Mouse (Mus musculus) layer of hippocampus, postnatal 10 days (tissue): ENCODE measurements at regions not wholly inside any gene's neighbourhood (a gene's known extent, or its start where the extent isn't known, plus 50 kb on each side); places are given as distances from the start of the nearest gene placed in this dataset.

ENCODE experiments used
- DNase-seq, 2 experiments: peaks; one replicate each; pipeline ENCODE4 v3.0.0; 2021; ENCODE audit warnings: low spot score in 2 of 2

DNA sequence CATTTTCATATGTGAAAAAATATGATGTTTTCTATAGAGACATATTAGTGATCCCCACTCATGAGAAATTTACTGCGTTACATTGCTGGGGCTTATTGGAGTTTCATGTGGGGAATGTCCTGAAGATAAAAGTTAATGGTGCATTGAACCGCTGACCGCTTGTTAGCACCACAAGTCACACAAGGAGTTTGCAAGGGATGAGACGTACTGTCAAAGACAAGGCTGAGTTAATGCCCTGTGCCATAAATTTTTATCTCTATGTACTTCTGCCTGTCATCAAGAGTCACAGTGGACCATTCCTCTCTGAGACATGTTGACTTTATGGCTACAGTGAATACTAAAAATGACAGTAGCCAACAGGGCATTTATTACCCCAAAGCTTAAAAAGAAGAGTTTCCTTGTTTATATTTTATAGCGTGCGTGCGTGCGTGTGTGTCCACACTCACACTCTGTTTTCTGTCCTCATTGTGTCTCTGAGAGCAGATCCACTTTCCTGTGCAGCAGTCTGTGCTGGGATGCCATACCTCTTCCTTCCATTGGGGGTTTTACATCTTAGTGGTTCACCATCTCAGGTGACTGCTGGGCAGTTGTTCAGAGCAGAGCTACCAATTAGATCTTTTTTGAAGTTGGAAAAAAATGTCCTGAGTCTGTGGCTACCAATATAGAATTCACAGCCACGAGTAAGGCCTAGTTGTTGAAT is 451.4 kb downstream of the 1700129C05Rik start:
- DNase-seq, result no peak

GRCm38 (mm10) chr14:58687814-58688213 is 454.9 kb downstream of the 1700129C05Rik start:
- no peak for DNase-seq

DNA sequence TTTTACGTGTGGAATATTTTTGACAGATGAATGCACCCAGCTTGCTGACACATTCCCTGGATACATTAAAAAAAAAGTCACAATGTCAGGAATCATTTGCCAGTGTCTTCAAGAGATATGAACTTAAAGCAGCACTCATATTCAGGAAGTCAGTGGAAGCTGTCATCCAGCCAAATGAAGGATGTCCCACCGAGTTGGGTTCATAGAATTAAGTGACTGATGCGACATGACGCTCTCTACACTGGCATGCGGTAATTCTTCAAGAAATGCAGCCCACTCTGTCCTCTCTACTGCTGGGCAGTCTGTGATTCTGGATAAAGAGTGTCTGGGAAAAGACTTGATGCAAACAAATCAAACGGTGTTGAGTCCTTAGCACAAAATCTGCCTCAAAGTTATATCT is 463.9 kb downstream of the 1700129C05Rik start:
- no peak for DNase-seq

DNA sequence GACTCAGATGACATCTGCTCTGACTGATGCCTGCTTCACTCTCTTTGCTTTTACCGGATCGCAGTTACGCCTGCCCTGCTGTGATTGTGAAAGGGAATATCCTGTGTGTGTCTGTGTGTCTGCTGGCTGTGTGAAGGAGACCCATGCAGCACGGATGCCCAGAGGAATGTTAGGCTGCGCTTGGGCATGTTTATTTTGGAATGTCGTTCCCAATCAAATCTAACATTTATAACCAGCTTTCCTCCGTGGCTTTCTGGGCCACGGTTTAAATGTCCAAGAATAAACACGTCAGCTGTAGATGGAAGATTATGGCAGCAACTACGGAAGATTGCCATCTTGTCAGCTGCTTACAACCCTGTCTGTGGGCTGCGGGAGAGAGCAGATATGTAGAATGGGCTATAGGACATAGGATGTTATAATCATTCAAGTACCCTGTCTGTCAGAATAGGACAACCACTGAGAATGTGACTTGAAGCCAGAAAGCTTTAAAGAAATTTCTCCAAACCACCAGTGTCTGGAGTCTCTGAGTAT is 464.5 kb downstream of the 1700129C05Rik start:
- DNase-seq, result no peak

DNA sequence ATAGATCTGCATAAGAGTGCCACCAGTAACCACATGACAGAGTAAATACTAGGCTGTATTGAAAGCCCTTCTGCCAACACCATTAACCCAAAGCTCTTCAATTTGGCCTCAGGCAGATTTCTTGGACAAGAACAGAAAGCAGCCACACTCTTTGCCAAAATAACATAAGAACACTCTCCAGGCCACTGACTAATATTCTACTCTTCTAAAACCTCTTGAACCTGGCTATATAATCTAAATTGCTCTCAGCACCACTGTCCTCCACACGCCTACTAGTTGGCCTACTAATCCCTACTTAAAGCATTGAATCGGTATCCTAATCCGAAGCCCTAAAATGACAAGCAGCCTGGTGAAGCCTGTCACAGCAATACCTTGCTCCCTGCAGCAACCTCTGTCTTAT is 467.5 kb downstream of the 1700129C05Rik start:
- DNase-seq, result no peak

- no peak for DNase-seq
These were observed 478.7 kb downstream of the 1700129C05Rik start for GRCm38 (mm10) chr14:58663946-58664345.

- no peak for DNase-seq
These were observed 480.1 kb downstream of the 1700129C05Rik start for GRCm38 (mm10) chr14:58662601-58663000.

- DNase-seq, result no peak
These were observed 481.3 kb downstream of the 1700129C05Rik start for GRCm38 (mm10) chr14:58661416-58661815.

- DNase-seq, result no peak
These were observed 485.4 kb downstream of the 1700129C05Rik start for GRCm38 (mm10) chr14:58657263-58657662.

DNA sequence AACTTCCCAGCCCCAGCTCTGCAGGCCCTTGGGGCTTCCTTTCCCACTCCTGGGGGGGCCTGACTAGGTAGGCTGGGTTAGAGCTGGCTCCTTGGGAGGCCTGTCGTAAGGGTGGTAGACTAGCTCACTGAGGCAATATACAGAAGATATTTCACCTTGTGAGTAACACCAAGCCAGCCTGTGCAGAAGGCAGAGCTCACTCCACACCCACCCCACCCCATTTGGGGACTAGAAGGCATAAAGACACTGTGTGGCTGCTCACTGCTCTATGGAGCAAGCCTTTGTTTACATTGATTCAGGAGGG is 485.8 kb downstream of the 1700129C05Rik start:
- DNase-seq, result no peak

DNA sequence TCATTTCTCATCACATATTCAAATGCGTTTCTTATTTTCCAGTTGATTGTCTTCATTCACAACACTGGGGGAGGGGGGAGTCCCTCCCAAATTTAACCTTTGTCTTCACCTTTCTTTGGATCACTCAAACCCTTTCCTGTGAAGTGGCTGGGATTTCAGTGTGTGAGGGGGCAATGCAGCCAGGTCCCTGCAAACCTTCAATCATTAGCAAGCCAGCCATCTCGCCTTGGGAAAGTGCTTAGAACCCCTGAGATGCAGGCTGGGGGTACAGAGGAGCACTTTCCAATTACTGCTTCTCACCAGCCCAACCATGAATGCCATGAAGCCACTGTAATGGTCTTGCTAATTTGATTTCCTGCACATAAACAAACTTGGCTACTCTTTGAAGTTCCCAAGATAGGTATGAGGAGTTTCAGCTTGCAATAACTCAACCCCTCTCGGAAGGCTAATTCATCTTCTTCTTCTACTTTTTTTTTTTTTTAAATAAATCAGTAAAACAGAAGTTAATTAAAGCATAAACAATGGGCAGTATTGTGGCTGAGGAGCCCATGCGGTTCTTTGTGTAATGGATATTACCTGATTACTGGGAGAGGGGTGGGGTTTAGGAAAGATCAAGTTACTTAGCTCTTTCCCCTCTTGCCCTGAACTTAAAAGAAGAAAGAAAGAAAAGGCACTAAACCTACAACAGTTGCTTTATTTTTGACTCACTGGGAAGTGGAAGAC is 486.3 kb downstream of the 1700129C05Rik start:
- no peak for DNase-seq

GRCm38 (mm10) chr14:58653026-58653425 is 489.7 kb downstream of the 1700129C05Rik start:
- no peak for DNase-seq

DNA sequence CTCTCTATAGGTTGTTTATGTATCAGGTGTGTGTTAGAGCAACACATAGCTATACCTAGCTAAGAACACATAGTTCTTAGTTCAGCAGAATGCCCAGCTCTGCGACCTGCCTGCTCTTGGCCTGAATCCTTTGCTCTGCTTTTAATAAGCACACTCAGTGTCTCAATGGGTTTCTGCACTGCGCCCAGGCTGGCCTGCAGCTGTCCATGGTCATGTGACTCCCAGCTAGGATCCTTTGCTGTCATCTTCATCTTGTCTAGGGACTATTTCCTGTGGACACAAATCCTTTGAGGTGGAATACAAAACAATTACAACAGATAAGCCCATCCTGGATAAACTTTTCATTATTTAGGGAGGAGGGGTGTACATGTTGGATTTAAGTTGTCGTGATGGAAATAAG is 490.7 kb downstream of the 1700129C05Rik start:
- DNase-seq, result no peak

DNA sequence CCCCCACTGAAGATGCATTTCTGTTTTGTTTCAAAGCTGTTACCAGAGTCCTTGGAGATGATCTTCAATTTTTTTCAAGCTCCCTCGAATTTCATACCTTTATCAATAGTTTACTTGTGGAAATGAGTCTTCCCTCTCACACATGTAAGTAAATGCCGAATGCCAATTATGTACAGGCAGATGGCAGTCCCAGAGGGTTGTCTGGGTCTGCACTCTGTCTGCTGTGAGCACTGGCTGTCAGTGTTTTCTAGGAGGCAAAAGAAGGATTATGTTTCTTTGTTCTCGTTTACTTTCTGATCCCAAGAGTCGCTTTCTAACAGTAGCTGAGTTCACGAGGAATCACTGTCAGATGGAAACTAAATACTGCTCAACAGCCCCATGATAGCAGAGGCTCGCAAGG is 491.5 kb downstream of the 1700129C05Rik start:
- DNase-seq, result no peak

- no peak for DNase-seq
These were observed 504.4 kb downstream of the 1700129C05Rik start for GRCm38 (mm10) chr14:58638337-58638696.

GRCm38 (mm10) chr14:58637405-58638336 is 505.0 kb downstream of the 1700129C05Rik start:
- no peak for DNase-seq

GRCm38 (mm10) chr14:58631221-58631620 is 511.5 kb downstream of the 1700129C05Rik start:
- no peak for DNase-seq

- no peak for DNase-seq
These were observed 514.4 kb downstream of the 1700129C05Rik start for GRCm38 (mm10) chr14:58628266-58628665.

GRCm38 (mm10) chr14:58626506-58627256 is 516.0 kb downstream of the 1700129C05Rik start:
- DNase-seq, result no peak

DNA sequence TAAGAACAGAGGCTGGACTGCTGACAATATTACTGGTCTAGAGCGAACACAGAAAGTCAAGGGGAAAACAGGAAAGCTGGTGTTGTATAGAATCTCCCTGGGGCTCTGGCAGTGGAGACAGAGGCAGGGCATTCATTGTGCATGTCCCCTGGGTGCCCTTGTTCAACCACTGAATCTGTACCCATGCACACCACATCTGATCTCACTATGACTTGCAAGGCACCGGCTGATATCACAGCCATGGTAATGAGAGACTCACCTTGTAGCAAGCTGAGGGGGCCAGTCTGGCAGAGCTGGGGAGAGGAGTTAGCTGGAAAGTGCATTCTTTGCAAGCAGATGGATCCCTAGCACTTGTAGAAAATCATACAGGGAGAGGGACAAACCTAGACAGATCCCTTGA is 522.5 kb downstream of the 1700129C05Rik start:
- DNase-seq, result no peak

DNA sequence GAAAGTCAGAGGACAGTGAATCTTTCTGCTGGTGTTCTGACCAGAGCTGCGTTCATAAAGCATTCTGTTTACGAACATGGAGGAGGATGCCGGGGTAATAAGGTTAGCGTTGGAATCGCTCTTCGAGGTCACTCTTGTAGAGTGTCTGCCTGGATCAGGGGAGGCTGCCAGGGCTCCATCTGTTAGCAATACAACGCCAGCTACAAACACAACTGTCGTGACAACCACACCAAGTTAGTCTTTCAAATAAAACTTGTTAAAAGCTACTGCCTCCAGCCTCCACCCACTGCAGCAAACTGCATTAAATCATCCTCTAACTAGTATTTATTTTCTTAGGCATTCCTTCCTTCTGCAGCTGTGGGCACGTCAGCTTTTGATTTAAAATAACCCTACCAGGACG is 525.0 kb downstream of the 1700129C05Rik start:
- no peak for DNase-seq
